Mouse (Mus musculus) granulocyte monocyte progenitor cell, adult 5-6 weeks (primary cell): ENCODE results near the gene 2210011C24Rik. TPM values are rescaled to one million over a fixed set of nuclear protein-coding genes. Genes with fewer than 3 reads are reported as not detected.

ENCODE experiments used
- ATAC-seq: replicated peaks from 2 replicates; pipeline ENCODE4 v1.8.0; 2016; ENCODE audit warnings: mild to moderate bottlenecking, moderate TSS enrichment, inconsistent platforms; ENCODE audit not compliant: poor library complexity, severe bottlenecking
- total RNA-seq, 2 experiments: library from RNA; stranded (forward) in 1 of 2; stranded (reverse) in 1 of 2; fragments of 200-712, 200-1000 nt in 1 of 2; fragments of >200 nt in 1 of 2; fragmentation: Nextera tagmentation in 1 of 2; gene quantifications; 2 replicates each; pipeline ENCODE4 v1.2.3; 2014 to 2017

The 2210011C24Rik gene
- total RNA-seq, 2 experiments from 2014 or later, result not detected

GRCm38 (mm10) chr8:83971121-83971520 lies 40.9 kb downstream of the 2210011C24Rik start:
- ATAC-seq, result no peak

- ATAC-seq, result no peak
Observed at GRCm38 (mm10) chr8:83967701-83968100, 44.3 kb downstream of the 2210011C24Rik start.

DNA sequence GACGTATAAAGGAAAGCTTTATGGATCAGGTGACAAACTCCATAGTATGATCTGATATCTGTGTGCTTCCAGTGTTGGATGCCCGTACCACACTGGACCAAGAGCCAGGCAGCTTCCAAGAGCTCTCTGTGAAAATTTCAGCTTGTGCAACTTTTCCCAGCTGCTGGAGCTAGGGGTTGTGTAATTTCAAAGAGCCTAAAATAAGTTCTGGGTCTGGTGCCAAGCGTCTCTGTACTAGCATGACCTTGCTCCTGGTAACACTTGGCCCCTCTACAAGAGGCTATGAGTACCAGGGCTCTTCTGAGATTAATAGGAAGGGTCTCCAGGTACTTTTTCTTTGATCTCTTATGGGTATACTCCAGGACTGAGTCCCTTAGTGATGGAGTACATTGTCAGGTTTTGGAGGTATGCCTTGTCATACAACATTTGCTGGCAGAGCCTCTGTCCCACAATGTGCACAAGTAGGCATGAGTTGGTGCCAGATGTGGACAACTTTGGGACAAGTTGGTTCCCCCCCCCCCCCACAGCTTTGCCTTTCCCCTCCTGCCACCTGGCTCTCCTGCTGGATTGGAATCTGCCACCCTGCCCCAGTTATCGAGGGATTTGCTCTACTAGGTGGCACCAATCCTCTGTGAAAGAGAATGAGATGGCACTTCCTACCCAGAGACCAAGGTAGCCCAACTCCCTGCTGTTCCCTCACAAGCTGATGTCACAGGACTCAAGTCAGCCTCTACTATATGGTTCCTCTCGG lies 47.8 kb downstream of the 2210011C24Rik start:
- no peak for ATAC-seq

Other genes starting within 250 kb of the 2210011C24Rik start
- 1.4 and 2.4 TPM in 2 replicates for gene Adgrl1, start 112.1 kb downstream of the 2210011C24Rik start, total RNA-seq (2014; fragmentation: Nextera tagmentation)
- 2.4 and 3.6 TPM in 2 replicates for gene Adgrl1, start 112.1 kb downstream of the 2210011C24Rik start, total RNA-seq (2017)
- gene Gm10644, start 57.0 kb downstream of the 2210011C24Rik start, total RNA-seq (2014; fragmentation: Nextera tagmentation), result not detected in 2 replicates
- gene Gm10644, start 57.0 kb downstream of the 2210011C24Rik start, total RNA-seq (2017), result not detected in 2 replicates
- gene Asf1b, start 56.7 kb downstream of the 2210011C24Rik start, total RNA-seq (2014; fragmentation: Nextera tagmentation), result 36.8 and 53.8 TPM in 2 replicates
- gene Asf1b, start 56.7 kb downstream of the 2210011C24Rik start, total RNA-seq (2017), result 29.8 and 33.2 TPM in 2 replicates
- 36.4 and 39.3 TPM in 2 replicates for gene Prkaca, start 39.2 kb downstream of the 2210011C24Rik start, total RNA-seq (2014; fragmentation: Nextera tagmentation)
- 18.2 and 20.3 TPM in 2 replicates for gene Prkaca, start 39.2 kb downstream of the 2210011C24Rik start, total RNA-seq (2017)
- 58.8 and 66.1 TPM in 2 replicates for gene Samd1, start 14.5 kb downstream of the 2210011C24Rik start, total RNA-seq (2014; fragmentation: Nextera tagmentation)
- 37.5 and 60.0 TPM in 2 replicates for gene Samd1, start 14.5 kb downstream of the 2210011C24Rik start, total RNA-seq (2017)
- gene 1700067K01Rik, start 10.7 kb downstream of the 2210011C24Rik start, total RNA-seq (2014; fragmentation: Nextera tagmentation), result 2.3 TPM in 1 of 2 replicates, not detected in the other
- not detected in 2 replicates for gene 1700067K01Rik, start 10.7 kb downstream of the 2210011C24Rik start, total RNA-seq (2017)
- gene Palm3, start 9.3 kb upstream of the 2210011C24Rik start, total RNA-seq (2014; fragmentation: Nextera tagmentation), result not detected in 2 replicates
- not detected in 2 replicates for gene Palm3, start 9.3 kb upstream of the 2210011C24Rik start, total RNA-seq (2017)
- 0.88 and 0.90 TPM in 2 replicates for gene Il27ra, start 30.4 kb upstream of the 2210011C24Rik start, total RNA-seq (2014; fragmentation: Nextera tagmentation)
- gene Il27ra, start 30.4 kb upstream of the 2210011C24Rik start, total RNA-seq (2017), result 1.4 and 1.9 TPM in 2 replicates
- gene Rln3, start 32.8 kb upstream of the 2210011C24Rik start, total RNA-seq (2014; fragmentation: Nextera tagmentation), result not detected in 2 replicates
- gene Rln3, start 32.8 kb upstream of the 2210011C24Rik start, total RNA-seq (2017), result not detected in 2 replicates
- 0.90 and 1.5 TPM in 2 replicates for gene Gm10643, start 53.0 kb upstream of the 2210011C24Rik start, total RNA-seq (2014; fragmentation: Nextera tagmentation)
- gene Gm10643, start 53.0 kb upstream of the 2210011C24Rik start, total RNA-seq (2017), result 0.34 and 1.8 TPM in 2 replicates
- 6.9 and 13.6 TPM in 2 replicates for gene Rfx1, start 54.7 kb upstream of the 2210011C24Rik start, total RNA-seq (2014; fragmentation: Nextera tagmentation)
- gene Rfx1, start 54.7 kb upstream of the 2210011C24Rik start, total RNA-seq (2017), result 3.1 and 4.3 TPM in 2 replicates
- gene Dcaf15, start 92.6 kb upstream of the 2210011C24Rik start, total RNA-seq (2014; fragmentation: Nextera tagmentation), result 19.9 and 23.9 TPM in 2 replicates
- 15.2 and 16.9 TPM in 2 replicates for gene Dcaf15, start 92.6 kb upstream of the 2210011C24Rik start, total RNA-seq (2017)
- 0.41 TPM in 1 of 2 replicates, not detected in the other for gene Podnl1, start 113.8 kb upstream of the 2210011C24Rik start, total RNA-seq (2014; fragmentation: Nextera tagmentation)
- 0.26 TPM in 1 of 2 replicates, not detected in the other for gene Podnl1, start 113.8 kb upstream of the 2210011C24Rik start, total RNA-seq (2017)
- gene Cc2d1a, start 135.8 kb upstream of the 2210011C24Rik start, total RNA-seq (2014; fragmentation: Nextera tagmentation), result 11.8 and 13.5 TPM in 2 replicates
- 4.2 and 9.0 TPM in 2 replicates for gene Cc2d1a, start 135.8 kb upstream of the 2210011C24Rik start, total RNA-seq (2017)
- gene 4930432K21Rik, start 135.9 kb upstream of the 2210011C24Rik start, total RNA-seq (2014; fragmentation: Nextera tagmentation), result 1.2 TPM in 1 of 2 replicates, not detected in the other
- gene 4930432K21Rik, start 135.9 kb upstream of the 2210011C24Rik start, total RNA-seq (2017), result 1.2 and 1.8 TPM in 2 replicates
- gene Nanos3, start 173.0 kb upstream of the 2210011C24Rik start, total RNA-seq (2014; fragmentation: Nextera tagmentation), result 3.5 and 9.6 TPM in 2 replicates
- gene Nanos3, start 173.0 kb upstream of the 2210011C24Rik start, total RNA-seq (2017), result not detected in 2 replicates
- 4.6 and 8.1 TPM in 2 replicates for gene Zswim4, start 224.9 kb upstream of the 2210011C24Rik start, total RNA-seq (2014; fragmentation: Nextera tagmentation)
- gene Zswim4, start 224.9 kb upstream of the 2210011C24Rik start, total RNA-seq (2017), result 4.5 and 4.8 TPM in 2 replicates
- 145 and 151 TPM in 2 replicates for gene D8Ertd738e, start 237.5 kb upstream of the 2210011C24Rik start, total RNA-seq (2014; fragmentation: Nextera tagmentation)
- 66.2 and 88.3 TPM in 2 replicates for gene D8Ertd738e, start 237.5 kb upstream of the 2210011C24Rik start, total RNA-seq (2017)
- 18.6 and 30.7 TPM in 2 replicates for gene Mri1, start 245.2 kb upstream of the 2210011C24Rik start, total RNA-seq (2014; fragmentation: Nextera tagmentation)
- 14.0 and 26.3 TPM in 2 replicates for gene Mri1, start 245.2 kb upstream of the 2210011C24Rik start, total RNA-seq (2017)